Comparison of ENCODE assay signal across 9 mouse cellular contexts in genomic region chr14:121521709-121522108, GRCm38 (mm10). TPM values are rescaled to one million over a fixed set of nuclear protein-coding genes. Genes with fewer than 3 reads are reported as not detected.
A peak's percentile ranks its signal among the peaks of the same experiment; 100 is the strongest.
DNase-seq lines count a peak whose midpoint lies in the region; ATAC-seq lines count a peak whose summit lies in the region.
"Had no signal": no experiment of that assay in that cellular context is flagged by ENCODE, and none has a peak within 500 bp of the region (broad histone marks: within the 10 kb centered on the region; RNA-seq: fewer than 3 reads in every experiment).

No protein-coding gene starts in this region.

- no peak overlapping the region for H3K4me3 ChIP-seq in heart, embryonic 13.5 days

- H3K36me3 ChIP-seq in heart, embryonic 13.5 days: no peaks in the 10 kb centered on the region

- 36% methylated on average over 4 of the region's 4 CpGs for WGBS in heart, embryonic 13.5 days

- no peaks in the 10 kb centered on the region for H3K9me3 ChIP-seq in heart, embryonic 13.5 days

- peaks cover 34% of the 10 kb centered on the region for H3K4me1 ChIP-seq in heart, embryonic 13.5 days

- peak overlapping the region; percentile 61 for H3K27ac ChIP-seq in heart, embryonic 13.5 days (replicated peaks)

- H3K27me3 ChIP-seq in heart, embryonic 13.5 days (replicated peaks): 0 out of 2 replicates have a peak, but pooled peaks cover under 1% of the 10 kb centered on the region

- no peak overlapping the region for H3K9ac ChIP-seq in heart, embryonic 13.5 days

- ATAC-seq in cerebellum, adult (ENCODE audit: insufficient number of reproducible peaks, low FRiP score, low TSS enrichment): no peak
- ATAC-seq in heart, embryonic 13.5 days (ENCODE audit: extremely low read depth, insufficient number of reproducible peaks, low FRiP score, low TSS enrichment): no peak
- ATAC-seq: CD4-positive, CD25-positive, alpha-beta regulatory T cell, adult 4 months had no signal

- 0 out of 2 replicates have a peak overlapping the region, but pooled peaks have one; percentile 2 for H3K4me2 ChIP-seq in heart, embryonic 13.5 days

- DNase-seq in cerebellum, postnatal 25 days: peak; percentile 41 to 71
- peak; percentile 92 for DNase-seq in MEL-GATA-1-ER (ENCODE audit: extremely low read depth, low read depth)
- DNase-seq in kidney, postnatal 25 days: peak; percentile 67 to 70
- no peak for DNase-seq in gastrocnemius, postnatal 14 days
- no peak for DNase-seq in gastrocnemius, adult 18-20 months (ENCODE audit: low spot score)
- no peak for DNase-seq in right cerebral cortex, adult 18-20 months

- intact Hi-C loops in gastrocnemius, postnatal 14 days (cut with DNase I; ENCODE audit: low total_unique reads): no loop called here

RNA-seq across cellular contexts. Expression of gene Slc15a1, which starts 16.7 kb away (rescaled TPM):
- polyA plus RNA-seq in heart, embryonic 13.5 days (2015; fragmentation: Nextera tagmentation; extraction: Ambion mirVana): 0.06 TPM in 1 of 2 replicates, not detected in the other
- total RNA-seq in gastrocnemius, postnatal 14 days (2021): not detected
- total RNA-seq in gastrocnemius, adult 18-20 months (2021): not detected

Comparison
In these comparisons a context has a peak if more than half of its experiments do, and no peak if none do; other contexts are left out.
1. DNase-seq: peak in cerebellum, postnatal 25 days (2 of 2), MEL-GATA-1-ER (single experiment) and kidney, postnatal 25 days (2 of 2); none in gastrocnemius, postnatal 14 days (single experiment), gastrocnemius, adult 18-20 months (single experiment) and right cerebral cortex, adult 18-20 months (single experiment).